Mouse (Mus musculus) hindbrain, embryonic 15.5 days (tissue): ENCODE measurements around the gene Cds1. TPM values are rescaled to one million over a fixed set of nuclear protein-coding genes. Genes with fewer than 3 reads are reported as not detected.
A peak's percentile ranks its signal among the peaks of the same experiment; 100 is the strongest.

Experiments
- ATAC-seq: fragments of 200-750 bp; cut with Nextera tagmentation; 2 replicates; pipeline ENCODE4 v1.8.0; 2017; ENCODE audit warnings: low read depth, moderate number of reproducible peaks, moderate TSS enrichment; ENCODE audit not compliant: low FRiP score
- H3K27ac ChIP-seq: fragments of 300-500 bp; sonication (generic); replicated peaks from 2 replicates; pipeline ENCODE4 v1.5.1; 2015; ENCODE audit warnings: mild to moderate bottlenecking, inconsistent platforms
- H3K27me3 ChIP-seq: fragments of 300-500 bp; sonication (generic); 2 replicates; pipeline ENCODE4 v1.6.1; 2015; ENCODE audit warnings: control low read depth, inconsistent platforms
- H3K36me3 ChIP-seq: fragments of 300-500 bp; sonication (generic); 2 replicates; pipeline ENCODE4 v1.6.1; 2015; ENCODE audit warnings: control low read depth, inconsistent platforms
- H3K4me1 ChIP-seq: fragments of 300-500 bp; sonication (generic); replicated peaks from 2 replicates; pipeline ENCODE4 v1.6.1; 2015; ENCODE audit warnings: control low read depth, inconsistent platforms
- H3K4me2 ChIP-seq: fragments of 300-500 bp; sonication (generic); 2 replicates; pipeline ENCODE4 v1.6.1; 2015; ENCODE audit warnings: moderate library complexity, mild to moderate bottlenecking, inconsistent platforms
- H3K4me3 ChIP-seq: fragments of 300-500 bp; sonication (generic); 2 replicates; pipeline ENCODE4 v1.5.1; 2015; ENCODE audit warnings: mild to moderate bottlenecking, inconsistent platforms
- H3K9ac ChIP-seq: fragments of 300-500 bp; sonication (generic); 2 replicates; pipeline ENCODE4 v1.6.1; 2015; ENCODE audit warnings: inconsistent platforms
- H3K9me3 ChIP-seq: fragments of 300-500 bp; sonication (generic); 2 replicates; pipeline ENCODE4 v1.6.1; 2016; ENCODE audit warnings: control low read depth, inconsistent platforms
- WGBS: fragments of 180-500 bp; shearing (Covaris S2); methylation state at CpG from one replicate; pipeline ENCODE4 v1.1.7; 2015; 5-methylcytosine and 5-hydroxymethylcytosine counted together
- polyA plus RNA-seq: library from polyadenylated mRNA; unstranded; fragments of >200 nt; fragmentation: Nextera tagmentation; extraction: Ambion mirVana; gene quantifications from 2 replicates; pipeline ENCODE4 v1.2.1, GENCODE M21; 2015

Gene Cds1
- 6.2 and 6.8 TPM in 2 replicates for polyA plus RNA-seq

DNA sequence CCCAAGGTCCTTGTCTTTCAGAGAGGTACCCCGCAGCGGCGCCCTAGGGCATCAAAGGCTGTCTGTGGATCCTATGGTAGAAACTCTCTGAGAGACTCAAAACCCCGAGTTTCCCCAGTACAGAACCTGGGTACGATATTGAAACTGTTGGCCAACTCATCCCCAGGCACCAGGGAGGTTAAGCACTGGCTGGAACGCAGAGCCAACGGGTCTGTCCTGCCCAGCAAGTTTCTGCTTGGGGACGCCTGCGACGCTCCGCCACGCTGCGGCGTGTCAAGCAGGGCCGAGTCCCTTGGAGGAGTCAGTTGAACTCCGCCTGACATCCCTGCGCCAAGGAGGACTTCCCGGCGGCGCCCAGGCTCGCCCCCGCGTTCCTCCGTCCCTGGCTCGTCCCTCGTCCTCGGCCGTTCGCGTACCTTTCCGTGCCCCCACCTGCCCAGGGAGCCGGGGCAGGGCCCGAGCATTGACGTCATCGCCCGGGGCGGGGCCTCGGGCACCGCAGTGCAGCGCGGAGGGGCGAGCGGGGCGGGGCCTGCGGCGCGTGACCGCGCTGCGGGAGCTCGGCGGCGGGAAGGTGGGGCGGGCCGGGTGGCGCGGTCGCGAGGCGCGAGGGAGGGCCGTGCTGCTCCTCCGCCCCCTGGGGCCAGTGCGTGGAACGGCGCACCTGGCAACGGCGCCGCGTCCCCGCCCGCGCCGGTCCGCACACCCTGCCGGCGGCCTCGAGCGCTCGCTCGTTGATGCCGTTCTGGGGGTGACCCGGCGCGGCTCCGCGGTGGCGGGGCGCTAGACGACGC is at the start of gene Cds1:
Gene Cds1 (plus strand): TSS at position 577 of the 794 bp plus-strand sequence.
- Histone ChIP-seq H3K27ac (no peak within 1 kb of the TSS), H3K4me3 (peak within 1 kb of the TSS; percentile 84), H3K4me2 (peak within 1 kb of the TSS; percentile 100), H3K9me3 (no peaks in the 10 kb centered on the region), H3K36me3 (no peaks in the 10 kb centered on the region), H3K27me3 (peaks cover 54% of the 10 kb centered on the region), H3K9ac (peak within 1 kb of the TSS; percentile 67), H3K4me1 (peaks cover 15% of the 10 kb centered on the region)
- peak; percentile 91 for ATAC-seq
- under 1% methylated on average over 75 of the region's 91 CpGs for WGBS

DNA sequence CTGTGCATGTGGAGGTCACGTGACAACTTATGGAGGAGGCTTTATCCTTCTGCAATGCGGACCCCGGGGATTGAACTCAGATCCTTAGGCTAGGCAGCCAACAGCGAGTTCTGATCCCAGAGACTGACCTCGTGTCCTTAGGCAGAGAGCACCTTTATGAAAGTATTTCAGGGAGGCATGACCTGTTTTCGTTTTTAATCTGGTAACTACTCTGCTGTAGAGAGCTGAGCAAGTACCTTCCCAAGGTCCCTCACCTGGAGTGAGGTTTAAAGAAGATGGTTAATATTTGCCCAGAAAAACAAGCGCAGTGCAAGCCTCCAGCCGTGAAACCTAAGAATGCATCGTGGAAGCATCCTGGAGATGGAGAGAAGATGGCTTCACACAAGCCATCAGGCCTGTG is 40.7 kb upstream of the Cds1 start:
- Histone ChIP-seq H3K4me1 (no peaks in the 10 kb centered on the region), H3K27ac (no peak overlapping the region), H3K4me3 (no peak overlapping the region), H3K4me2 (no peak overlapping the region), H3K9ac (no peak overlapping the region), H3K9me3 (no peaks in the 10 kb centered on the region), H3K36me3 (no peaks in the 10 kb centered on the region), H3K27me3 (no peaks in the 10 kb centered on the region)
- ATAC-seq = no peak
- 88% methylated on average over 9 of the region's 9 CpGs for WGBS

DNA sequence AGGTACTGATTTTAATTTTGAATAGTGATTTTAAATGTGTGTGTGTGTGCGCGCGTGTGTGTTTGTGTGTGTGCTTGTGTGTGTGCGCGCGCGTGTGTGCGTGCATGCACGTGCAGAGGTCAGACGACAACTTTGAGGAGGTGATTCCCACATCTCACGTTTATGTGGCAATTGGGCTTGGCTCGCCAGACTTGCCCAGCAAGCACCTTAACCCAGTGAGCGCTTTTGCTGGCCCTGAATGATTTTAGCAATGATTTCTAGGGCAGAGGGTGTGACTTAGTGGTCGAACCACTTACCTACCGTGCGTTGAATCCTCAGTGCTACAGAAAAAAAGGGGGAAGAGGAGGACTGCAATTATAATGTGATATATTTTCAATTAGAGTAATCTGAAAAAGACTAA is 40.2 kb upstream of the Cds1 start:
- Histone ChIP-seq H3K4me1 (no peaks in the 10 kb centered on the region), H3K27ac (no peak overlapping the region), H3K36me3 (no peaks in the 10 kb centered on the region), H3K9me3 (no peaks in the 10 kb centered on the region), H3K9ac (no peak overlapping the region), H3K4me2 (no peak overlapping the region), H3K4me3 (no peak overlapping the region), H3K27me3 (no peaks in the 10 kb centered on the region)
- WGBS = 95% methylated on average over 16 of the region's 16 CpGs
- no peak for ATAC-seq

DNA sequence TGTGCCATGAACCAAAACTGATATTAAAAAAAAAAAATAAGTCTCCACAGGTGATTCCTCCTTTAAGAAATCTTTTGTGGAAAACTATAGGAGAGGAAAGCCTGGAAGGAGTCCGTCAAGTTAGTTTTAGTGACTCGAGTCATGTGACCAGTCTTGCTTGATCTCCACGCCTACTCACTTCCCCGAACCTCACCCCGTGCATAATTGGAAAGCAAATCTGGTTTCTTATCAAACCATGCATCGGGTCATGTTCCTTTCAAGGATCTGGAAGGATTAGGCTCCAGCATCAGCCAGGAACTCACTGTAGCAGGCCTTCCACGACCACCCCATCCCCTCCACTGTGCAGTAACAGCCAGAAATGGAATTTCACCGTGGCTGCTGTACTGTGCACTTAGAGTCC is 39.2 kb upstream of the Cds1 start:
- Histone ChIP-seq H3K27me3 (no peaks in the 10 kb centered on the region), H3K27ac (no peak overlapping the region), H3K9ac (no peak overlapping the region), H3K4me2 (no peak overlapping the region), H3K4me3 (no peak overlapping the region), H3K36me3 (no peaks in the 10 kb centered on the region), H3K9me3 (no peaks in the 10 kb centered on the region), H3K4me1 (no peaks in the 10 kb centered on the region)
- no peak for ATAC-seq
- 83% methylated on average over 8 of the region's 8 CpGs for WGBS

DNA sequence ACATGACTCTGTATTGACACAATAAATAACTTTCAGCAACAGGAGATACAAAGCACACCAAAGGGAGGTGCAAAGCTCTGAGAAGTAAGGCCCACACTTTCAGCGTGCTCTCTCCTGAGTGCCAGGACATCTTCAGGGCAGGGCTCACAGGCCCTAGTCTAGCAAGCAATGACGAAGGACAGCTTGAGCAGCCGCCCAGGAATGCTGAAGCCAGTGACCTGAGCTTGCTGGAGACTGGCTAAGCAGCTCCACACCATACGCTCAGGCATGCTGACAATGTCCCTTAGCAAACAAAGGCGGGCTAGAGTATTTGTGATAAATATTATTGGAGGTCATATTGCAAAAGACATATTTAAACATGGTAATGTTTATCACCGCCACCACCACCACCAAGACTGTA is 38.6 kb upstream of the Cds1 start:
- Histone ChIP-seq H3K9me3 (no peaks in the 10 kb centered on the region), H3K36me3 (no peaks in the 10 kb centered on the region), H3K4me1 (no peaks in the 10 kb centered on the region), H3K9ac (no peak overlapping the region), H3K27me3 (no peaks in the 10 kb centered on the region), H3K4me3 (no peak overlapping the region), H3K4me2 (no peak overlapping the region), H3K27ac (no peak overlapping the region)
- no peak for ATAC-seq
- 88% methylated on average over 6 of the region's 6 CpGs for WGBS

DNA sequence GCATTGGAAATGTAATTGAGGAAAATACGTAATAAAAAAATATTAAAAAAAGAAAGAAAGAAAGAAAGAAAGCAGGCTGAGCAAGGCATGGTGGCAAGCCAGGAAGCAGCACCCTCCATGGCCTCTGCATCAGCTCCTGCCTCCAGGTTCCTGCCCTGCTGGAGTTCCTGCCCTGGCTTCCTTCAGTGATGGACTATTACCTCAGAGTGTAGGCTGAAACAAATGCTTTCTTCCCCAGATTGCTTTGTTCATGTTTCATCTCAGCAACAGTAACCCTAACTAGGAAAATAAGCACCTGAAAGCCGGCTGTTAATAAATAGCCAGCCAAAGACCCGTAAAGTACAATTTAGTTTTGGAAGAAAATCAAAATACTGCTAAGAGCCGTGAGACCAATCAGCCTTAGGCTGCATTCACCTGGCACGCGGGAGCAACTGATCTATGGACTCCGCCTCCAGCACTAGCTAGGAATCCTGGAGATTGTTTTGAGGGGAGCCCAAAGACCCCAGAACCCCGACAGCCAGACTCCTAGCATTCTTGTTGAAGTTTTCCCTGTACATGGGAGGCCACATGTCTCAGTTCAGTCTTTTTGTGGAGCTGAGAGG is 36.5 kb upstream of the Cds1 start:
- Histone ChIP-seq H3K27ac (no peak overlapping the region), H3K4me2 (no peak overlapping the region), H3K36me3 (no peaks in the 10 kb centered on the region), H3K27me3 (no peaks in the 10 kb centered on the region), H3K9ac (no peak overlapping the region), H3K4me3 (no peak overlapping the region), H3K9me3 (no peaks in the 10 kb centered on the region), H3K4me1 (no peaks in the 10 kb centered on the region)
- no peak for ATAC-seq
- WGBS = 74% methylated on average over 8 of the region's 8 CpGs

DNA sequence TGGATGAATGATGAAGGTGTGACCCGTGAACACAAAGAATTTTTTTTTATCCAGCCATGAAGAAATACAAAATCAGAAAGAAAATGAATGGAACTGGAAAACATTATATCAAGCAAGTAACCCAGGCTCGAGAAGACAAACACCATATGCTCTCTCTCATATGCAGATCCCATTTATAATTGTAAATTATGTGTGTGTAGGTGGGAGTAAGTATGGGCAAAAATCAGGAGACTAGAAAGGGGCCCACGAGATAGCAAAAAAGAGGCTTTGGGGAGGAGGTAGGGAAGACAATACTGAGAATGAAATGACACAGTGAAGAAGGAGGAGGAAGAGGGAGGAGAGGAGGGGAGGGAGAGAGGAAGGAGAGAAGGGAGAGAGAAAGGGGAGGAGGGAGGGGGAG is 27.6 kb upstream of the Cds1 start:
- no peaks in the 10 kb centered on the region for H3K9me3 ChIP-seq
- no peak overlapping the region for H3K9ac ChIP-seq
- WGBS = 81% methylated on average over 3 of the region's 3 CpGs
- H3K4me3 ChIP-seq = no peak overlapping the region
- no peaks in the 10 kb centered on the region for H3K4me1 ChIP-seq
- no peaks in the 10 kb centered on the region for H3K27me3 ChIP-seq
- ATAC-seq = no peak
- H3K4me2 ChIP-seq = no peak overlapping the region
- H3K36me3 ChIP-seq = no peaks in the 10 kb centered on the region
- no peak overlapping the region for H3K27ac ChIP-seq

DNA sequence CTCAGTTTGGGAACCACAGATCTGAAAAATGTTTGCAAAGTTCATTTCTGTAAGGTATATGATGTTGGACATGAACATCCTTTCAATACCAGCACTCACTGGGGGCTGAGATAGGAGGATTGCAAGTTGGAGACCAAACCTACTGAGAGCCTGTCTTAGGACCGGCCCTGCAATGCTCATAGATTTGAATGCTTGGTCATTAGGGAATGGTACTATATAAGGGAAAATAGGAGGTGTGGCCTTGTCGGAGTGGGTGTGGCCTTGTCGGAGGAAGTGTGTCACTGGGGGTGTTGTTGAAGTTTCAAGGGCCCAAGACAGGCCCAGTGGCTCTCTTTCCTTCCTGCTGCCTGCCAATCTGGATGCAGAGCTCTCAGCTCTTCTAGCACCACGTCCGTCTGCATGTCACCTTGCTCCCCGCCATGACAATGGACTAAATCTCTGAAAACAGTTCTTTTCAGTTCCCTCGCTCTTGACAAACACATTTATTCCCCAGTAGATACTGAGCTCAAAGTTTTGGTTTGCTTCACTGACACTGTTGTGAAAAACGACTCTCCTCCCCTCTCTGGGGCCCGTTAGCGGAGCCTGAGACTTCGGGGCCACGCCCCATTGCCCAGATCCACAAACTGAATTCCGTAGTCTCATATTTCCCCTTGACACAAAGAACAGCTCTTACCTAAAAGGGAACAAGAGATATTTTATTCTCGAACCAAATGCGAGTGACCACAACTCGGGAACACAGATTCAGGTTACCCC is 24.3 kb upstream of the Cds1 start:
- no peak overlapping the region for H3K4me2 ChIP-seq
- no peak overlapping the region for H3K27ac ChIP-seq
- H3K27me3 ChIP-seq = no peaks in the 10 kb centered on the region
- no peaks in the 10 kb centered on the region for H3K4me1 ChIP-seq
- H3K4me3 ChIP-seq = no peak overlapping the region
- H3K9ac ChIP-seq = no peak overlapping the region
- no peak for ATAC-seq
- WGBS = 93% methylated on average over 16 of the region's 16 CpGs
- H3K36me3 ChIP-seq = no peaks in the 10 kb centered on the region
- H3K9me3 ChIP-seq = no peaks in the 10 kb centered on the region

DNA sequence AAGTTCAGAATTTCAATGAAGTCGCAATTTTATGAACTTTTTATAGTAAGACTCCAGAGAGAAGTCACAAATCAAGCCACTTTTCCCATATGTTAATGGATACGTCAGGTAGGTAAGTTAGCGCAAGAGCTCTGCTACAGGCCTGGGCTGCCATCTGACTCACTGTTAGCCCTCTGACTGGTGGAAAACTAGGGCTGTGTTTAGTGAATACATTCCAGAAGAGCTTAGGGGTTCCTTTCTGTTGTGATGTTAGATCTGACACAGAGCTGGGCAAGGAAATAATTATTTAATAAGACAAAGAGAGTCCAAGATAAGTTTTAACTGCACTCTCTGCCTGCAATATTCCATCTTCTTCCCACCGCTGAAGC is 23.7 kb upstream of the Cds1 start:
- no peaks in the 10 kb centered on the region for H3K27me3 ChIP-seq
- H3K9ac ChIP-seq = no peak overlapping the region
- no peak overlapping the region for H3K27ac ChIP-seq
- no peak for ATAC-seq
- no peak overlapping the region for H3K4me2 ChIP-seq
- H3K4me3 ChIP-seq = no peak overlapping the region
- no peaks in the 10 kb centered on the region for H3K36me3 ChIP-seq
- 95% methylated on average over 4 of the region's 4 CpGs for WGBS
- H3K4me1 ChIP-seq = no peaks in the 10 kb centered on the region
- H3K9me3 ChIP-seq = no peaks in the 10 kb centered on the region

DNA sequence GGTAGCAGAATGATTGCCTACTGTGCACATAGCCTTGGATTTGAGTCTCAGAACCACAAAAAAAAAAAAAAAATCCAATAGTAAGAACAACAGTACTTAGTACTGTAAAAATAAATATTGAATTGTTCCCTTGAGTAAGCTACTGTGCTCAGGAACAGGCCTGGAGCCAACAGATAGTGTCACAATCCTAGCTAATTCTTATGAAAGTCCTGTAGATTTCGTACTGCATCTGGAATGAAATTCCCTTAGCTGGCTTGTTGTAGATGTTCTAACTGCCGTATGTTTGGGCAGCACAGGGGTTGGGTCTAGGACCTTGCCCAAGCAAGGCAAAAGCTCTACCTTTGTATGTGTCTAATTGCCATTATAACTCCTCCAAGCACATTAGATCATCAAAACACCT is 22.9 kb upstream of the Cds1 start:
- no peaks in the 10 kb centered on the region for H3K27me3 ChIP-seq
- no peaks in the 10 kb centered on the region for H3K9me3 ChIP-seq
- WGBS = 90% methylated on average over 2 of the region's 2 CpGs
- H3K9ac ChIP-seq = no peak overlapping the region
- no peak for ATAC-seq
- H3K36me3 ChIP-seq = no peaks in the 10 kb centered on the region
- no peaks in the 10 kb centered on the region for H3K4me1 ChIP-seq
- H3K27ac ChIP-seq = no peak overlapping the region
- no peak overlapping the region for H3K4me2 ChIP-seq
- H3K4me3 ChIP-seq = no peak overlapping the region

DNA sequence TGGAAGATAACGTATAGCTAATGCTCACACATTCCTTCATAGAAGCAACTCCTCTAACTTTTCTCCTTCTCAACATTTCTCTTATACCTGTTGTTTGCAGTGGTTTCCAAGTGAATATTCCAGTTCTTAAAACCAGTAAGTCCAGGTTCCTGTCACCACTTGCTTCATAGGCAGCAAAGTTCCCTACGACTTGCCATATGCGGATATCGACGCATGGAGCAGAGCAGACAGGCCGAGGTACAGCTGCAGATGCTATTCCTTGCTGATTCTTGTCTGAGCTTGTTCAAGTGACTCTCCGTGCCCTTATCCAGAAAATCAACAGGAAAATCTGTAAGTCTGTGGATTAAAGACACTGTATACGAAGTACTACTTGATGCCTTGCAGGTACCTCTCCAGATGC is 22.5 kb upstream of the Cds1 start:
- Histone ChIP-seq H3K27me3 (no peaks in the 10 kb centered on the region), H3K9me3 (no peaks in the 10 kb centered on the region), H3K27ac (no peak overlapping the region), H3K4me3 (no peak overlapping the region), H3K9ac (no peak overlapping the region), H3K4me2 (no peak overlapping the region), H3K36me3 (no peaks in the 10 kb centered on the region), H3K4me1 (no peaks in the 10 kb centered on the region)
- 95% methylated on average over 8 of the region's 8 CpGs for WGBS
- ATAC-seq = no peak

DNA sequence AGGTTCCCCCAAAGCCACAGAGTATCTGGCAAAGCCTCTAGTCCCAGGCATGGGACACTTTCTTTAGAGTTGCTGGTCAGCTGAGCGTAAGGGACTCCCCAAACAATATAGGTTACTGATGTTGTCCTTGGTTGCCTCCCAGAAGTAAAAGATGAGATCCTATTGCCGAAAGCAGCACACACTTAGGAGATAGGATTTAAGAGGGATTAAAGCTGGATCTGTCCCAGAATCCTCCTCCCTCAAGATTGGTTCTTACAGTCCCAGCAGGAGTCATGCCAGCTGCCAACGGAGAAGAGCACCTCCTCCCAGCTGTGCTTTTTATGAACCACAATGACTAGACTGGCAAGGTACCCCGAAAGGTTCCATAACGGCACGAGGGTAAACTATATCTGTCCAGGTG is 20.0 kb upstream of the Cds1 start:
- no peak for ATAC-seq
- no peaks in the 10 kb centered on the region for H3K4me1 ChIP-seq
- no peaks in the 10 kb centered on the region for H3K36me3 ChIP-seq
- H3K9me3 ChIP-seq = no peaks in the 10 kb centered on the region
- H3K27ac ChIP-seq = no peak overlapping the region
- H3K4me3 ChIP-seq = no peak overlapping the region
- no peak overlapping the region for H3K4me2 ChIP-seq
- H3K27me3 ChIP-seq = no peaks in the 10 kb centered on the region
- H3K9ac ChIP-seq = no peak overlapping the region
- 87% methylated on average over 6 of the region's 6 CpGs for WGBS
